Mouse (Mus musculus): ENCODE results near the gene Dnlz. TPM values are rescaled to one million over a fixed set of nuclear protein-coding genes. Genes with fewer than 3 reads are reported as not detected.

Dnlz gene
- polyA plus RNA-seq, 1 experiment from 2014 or later: 25.6 TPM

GRCm38 (mm10) chr2:26353066-26353980 lies 1.4 kb upstream of the Dnlz start:
- no peak for ATAC-seq (ENCODE audit: insufficient number of reproducible peaks, insufficient read depth, low FRiP score, low read depth)
- H3K9ac ChIP-seq (replicated peaks; ENCODE audit: low read depth, low read length): no peak overlapping the region
- H3K4me1 ChIP-seq (ENCODE audit: control insufficient read depth, insufficient read depth, low read length): peaks cover 20% of the 10 kb centered on the region; the same call in 1 of the 2 replicates
- no peaks in the 10 kb centered on the region for H3K27me3 ChIP-seq (ENCODE audit: control insufficient read depth, insufficient read depth, low read length)
- no peak overlapping the region for H3K27ac ChIP-seq (ENCODE audit: low read length)
- peaks cover 5% of the 10 kb centered on the region for H3K36me3 ChIP-seq (ENCODE audit: control insufficient read depth, insufficient read depth, low read length)
- peak overlapping the region; percentile 60; the same call in 1 of the 2 replicates for H3K4me3 ChIP-seq (ENCODE audit: low read depth, low read length)
- H3K9me3 ChIP-seq (ENCODE audit: control insufficient read depth, low read depth, low read length): no peaks in the 10 kb centered on the region
- peak overlapping the region; percentile 96 for H3K4me2 ChIP-seq (replicated peaks; ENCODE audit: low read depth, low read length)
- 81% methylated on average over 11 of the region's 11 CpGs for WGBS

GRCm38 (mm10) chr2:26352291-26352910 lies 491 bp upstream of the Dnlz start:
- Histone ChIP-seq H3K4me1 (ENCODE audit: control insufficient read depth, insufficient read depth, low read length) (peaks cover 21% of the 10 kb centered on the region; the same call in 1 of the 2 replicates), H3K4me2 (replicated peaks; ENCODE audit: low read depth, low read length) (peak overlapping the region; percentile 96), H3K36me3 (ENCODE audit: control insufficient read depth, insufficient read depth, low read length) (peaks cover 14% of the 10 kb centered on the region), H3K4me3 (ENCODE audit: low read depth, low read length) (peak overlapping the region; percentile 60), H3K27ac (ENCODE audit: low read length) (peak overlapping the region; percentile 44; the same call in 1 of the 2 replicates), H3K9ac (replicated peaks; ENCODE audit: low read depth, low read length) (peak overlapping the region; percentile 79), H3K27me3 (ENCODE audit: control insufficient read depth, insufficient read depth, low read length) (no peaks in the 10 kb centered on the region), H3K9me3 (ENCODE audit: control insufficient read depth, low read depth, low read length) (no peaks in the 10 kb centered on the region)
- ATAC-seq (ENCODE audit: insufficient number of reproducible peaks, insufficient read depth, low FRiP score, low read depth): peak; percentile 8; the same call in 1 of the 2 replicates
- 2% methylated on average over 36 of the region's 36 CpGs for WGBS

GRCm38 (mm10) chr2:26348241-26348640 lies 3.7 kb downstream of the Dnlz start:
- H3K4me2 ChIP-seq (replicated peaks; ENCODE audit: low read depth, low read length): no peak overlapping the region
- no peaks in the 10 kb centered on the region for H3K9me3 ChIP-seq (ENCODE audit: control insufficient read depth, low read depth, low read length)
- peaks cover 21% of the 10 kb centered on the region; the same call in 1 of the 2 replicates for H3K4me1 ChIP-seq (ENCODE audit: control insufficient read depth, insufficient read depth, low read length)
- WGBS: 39% methylated on average over 6 of the region's 6 CpGs
- H3K4me3 ChIP-seq (ENCODE audit: low read depth, low read length): no peak overlapping the region
- no peaks in the 10 kb centered on the region for H3K27me3 ChIP-seq (ENCODE audit: control insufficient read depth, insufficient read depth, low read length)
- H3K27ac ChIP-seq (ENCODE audit: low read length): peak overlapping the region; percentile 36; the same call in 1 of the 2 replicates
- peaks cover 54% of the 10 kb centered on the region for H3K36me3 ChIP-seq (ENCODE audit: control insufficient read depth, insufficient read depth, low read length)
- H3K9ac ChIP-seq (replicated peaks; ENCODE audit: low read depth, low read length): no peak overlapping the region; the same call in 1 of the 2 replicates
- 0 out of 2 replicates have a peak, but pooled peaks have one; percentile 10 for ATAC-seq (ENCODE audit: insufficient number of reproducible peaks, insufficient read depth, low FRiP score, low read depth)

- Histone ChIP-seq H3K27ac (ENCODE audit: low read length) (peak overlapping the region; percentile 90), H3K9ac (replicated peaks; ENCODE audit: low read depth, low read length) (no peak overlapping the region), H3K27me3 (ENCODE audit: control insufficient read depth, insufficient read depth, low read length) (no peaks in the 10 kb centered on the region), H3K4me3 (ENCODE audit: low read depth, low read length) (no peak overlapping the region), H3K36me3 (ENCODE audit: control insufficient read depth, insufficient read depth, low read length) (peaks cover 69% of the 10 kb centered on the region), H3K4me2 (replicated peaks; ENCODE audit: low read depth, low read length) (peak overlapping the region; percentile 14; the same call in 1 of the 2 replicates), H3K4me1 (ENCODE audit: control insufficient read depth, insufficient read depth, low read length) (peaks cover 25% of the 10 kb centered on the region), H3K9me3 (ENCODE audit: control insufficient read depth, low read depth, low read length) (no peaks in the 10 kb centered on the region)
- WGBS: 45% methylated on average over 11 of the region's 11 CpGs
- ATAC-seq (ENCODE audit: insufficient number of reproducible peaks, insufficient read depth, low FRiP score, low read depth): peak; percentile 10; the same call in 1 of the 2 replicates
Measured at GRCm38 (mm10) chr2:26342609-26343490, 9.1 kb downstream of the Dnlz start.

- Histone ChIP-seq H3K4me1 (ENCODE audit: control insufficient read depth, insufficient read depth, low read length) (peaks cover 25% of the 10 kb centered on the region), H3K27me3 (ENCODE audit: control insufficient read depth, insufficient read depth, low read length) (no peaks in the 10 kb centered on the region), H3K9ac (replicated peaks; ENCODE audit: low read depth, low read length) (no peak overlapping the region), H3K36me3 (ENCODE audit: control insufficient read depth, insufficient read depth, low read length) (peaks cover 61% of the 10 kb centered on the region), H3K4me3 (ENCODE audit: low read depth, low read length) (no peak overlapping the region), H3K27ac (ENCODE audit: low read length) (peak overlapping the region; percentile 90), H3K4me2 (replicated peaks; ENCODE audit: low read depth, low read length) (no peak overlapping the region), H3K9me3 (ENCODE audit: control insufficient read depth, low read depth, low read length) (no peaks in the 10 kb centered on the region)
- 28% methylated on average over 10 of the region's 10 CpGs for WGBS
- peak; percentile 86 for ATAC-seq (ENCODE audit: insufficient number of reproducible peaks, insufficient read depth, low FRiP score, low read depth)
Measured at GRCm38 (mm10) chr2:26342044-26342443, 9.9 kb downstream of the Dnlz start.

GRCm38 (mm10) chr2:26341510-26341981 lies 10.4 kb downstream of the Dnlz start:
- Histone ChIP-seq H3K9me3 (ENCODE audit: control insufficient read depth, low read depth, low read length) (no peaks in the 10 kb centered on the region), H3K27me3 (ENCODE audit: control insufficient read depth, insufficient read depth, low read length) (no peaks in the 10 kb centered on the region), H3K9ac (replicated peaks; ENCODE audit: low read depth, low read length) (0 out of 2 replicates have a peak overlapping the region, but pooled peaks have one; percentile 1), H3K27ac (ENCODE audit: low read length) (peak overlapping the region; percentile 90), H3K4me3 (ENCODE audit: low read depth, low read length) (no peak overlapping the region), H3K4me2 (replicated peaks; ENCODE audit: low read depth, low read length) (no peak overlapping the region), H3K4me1 (ENCODE audit: control insufficient read depth, insufficient read depth, low read length) (peaks cover 25% of the 10 kb centered on the region), H3K36me3 (ENCODE audit: control insufficient read depth, insufficient read depth, low read length) (peaks cover 56% of the 10 kb centered on the region)
- WGBS: 77% methylated on average over 2 of the region's 2 CpGs
- ATAC-seq (ENCODE audit: insufficient number of reproducible peaks, insufficient read depth, low FRiP score, low read depth): peak; percentile 15; the same call in 1 of the 2 replicates

- H3K36me3 ChIP-seq (ENCODE audit: control insufficient read depth, insufficient read depth, low read length): peaks cover 33% of the 10 kb centered on the region
- H3K9ac ChIP-seq (replicated peaks; ENCODE audit: low read depth, low read length): no peak overlapping the region
- no peak overlapping the region for H3K4me2 ChIP-seq (replicated peaks; ENCODE audit: low read depth, low read length)
- H3K4me3 ChIP-seq (ENCODE audit: low read depth, low read length): no peak overlapping the region
- no peaks in the 10 kb centered on the region for H3K27me3 ChIP-seq (ENCODE audit: control insufficient read depth, insufficient read depth, low read length)
- H3K27ac ChIP-seq (ENCODE audit: low read length): no peak overlapping the region
- no peak for ATAC-seq (ENCODE audit: insufficient number of reproducible peaks, insufficient read depth, low FRiP score, low read depth)
- WGBS: 89% methylated on average over 5 of the region's 5 CpGs
- no peaks in the 10 kb centered on the region for H3K9me3 ChIP-seq (ENCODE audit: control insufficient read depth, low read depth, low read length)
- peaks cover 25% of the 10 kb centered on the region for H3K4me1 ChIP-seq (ENCODE audit: control insufficient read depth, insufficient read depth, low read length)
Measured at GRCm38 (mm10) chr2:26339204-26339551, 12.7 kb downstream of the Dnlz start.
